Mouse (Mus musculus) CH12.LX (cell line): ENCODE results near the gene Fam213a. TPM values are rescaled to one million over a fixed set of nuclear protein-coding genes. Genes with fewer than 3 reads are reported as not detected.

ENCODE experiments used
- DNase-seq: peaks from one replicate; pipeline ENCODE4 v3.0.0-alpha.2; 2013; ENCODE audit errors: extremely low read depth
- H3K27ac ChIP-seq: 2 replicates; pipeline ENCODE4 v1.5.1; 2012; ENCODE audit warnings: low read depth, mild to moderate bottlenecking, control low read depth, moderate library complexity; ENCODE audit not compliant: insufficient read depth
- H3K27me3 ChIP-seq: replicated peaks from 2 replicates; pipeline ENCODE3; 2012; ENCODE audit warnings: inconsistent platforms
- H3K36me3 ChIP-seq, 2 experiments: replicated peaks in 1 of 2; 2 replicates each; pipeline versions ENCODE3 to v1.6.1; 2012; ENCODE audit warnings: inconsistent platforms in 1 of 2, low read length in 1 of 2, mild to moderate bottlenecking in 1 of 2, mixed read lengths in 1 of 2, moderate library complexity in 1 of 2; ENCODE audit not compliant: control insufficient read depth in 1 of 2, insufficient read depth in 1 of 2
- H3K4me1 ChIP-seq, 2 experiments: 2 replicates each; pipeline ENCODE4 v1.6.1; 2012; ENCODE audit warnings: inconsistent platforms in 1 of 2, moderate library complexity in 1 of 2; ENCODE audit not compliant: insufficient read depth in 2 of 2, control insufficient read depth in 1 of 2
- H3K4me2 ChIP-seq: 2 replicates; pipeline ENCODE4 v1.6.1; 2012; ENCODE audit warnings: low read depth, mild to moderate bottlenecking, control low read depth; ENCODE audit not compliant: poor library complexity, insufficient read depth, severe bottlenecking
- H3K4me3 ChIP-seq, 3 experiments: fragments of 150-350 bp in 1 of 3; sonication (generic) in 1 of 3; replicated peaks in 1 of 3; 2 replicates each; pipeline versions ENCODE3 to v1.5.1; 2011 to 2012; ENCODE audit warnings: low read depth in 2 of 3, low read length in 2 of 3, mild to moderate bottlenecking in 2 of 3, moderate library complexity in 2 of 3, control low read depth in 1 of 3, improper control_type of control experiment in 1 of 3, inconsistent platforms in 1 of 3, mixed read lengths in 1 of 3; ENCODE audit not compliant: poor library complexity in 1 of 3
- H3K79me2 ChIP-seq: replicated peaks from 2 replicates; pipeline ENCODE4 v1.6.1; 2012; ENCODE audit warnings: mild to moderate bottlenecking, moderate library complexity; ENCODE audit not compliant: control insufficient read depth, poor library complexity, insufficient read depth, severe bottlenecking; ENCODE audit errors: extremely low read depth
- H3K9ac ChIP-seq: 2 replicates; pipeline ENCODE4 v1.6.1; 2012; ENCODE audit warnings: low read depth, mild to moderate bottlenecking, control low read depth, moderate library complexity; ENCODE audit not compliant: insufficient read depth
- H3K9me3 ChIP-seq: replicated peaks from 2 replicates; pipeline ENCODE3; 2012; ENCODE audit warnings: low read length, inconsistent platforms, mixed read lengths
- CHD2 ChIP-seq: IDR thresholded peaks from 2 replicates; pipeline ENCODE4 v1.6.1; 2011; ENCODE audit warnings: low read length, improper control_type of control experiment
- MXI1 ChIP-seq: IDR thresholded peaks from 2 replicates; pipeline ENCODE4 v1.6.1; 2011; ENCODE audit warnings: mild to moderate bottlenecking, low read depth, low read length, improper control_type of control experiment
- NELFE ChIP-seq: IDR thresholded peaks from 2 replicates; pipeline ENCODE4 v1.6.1; 2011; ENCODE audit warnings: low read depth, low read length, improper control_type of control experiment
- SMC3 ChIP-seq: IDR thresholded peaks from 2 replicates; pipeline ENCODE4 v1.6.1; 2011; ENCODE audit warnings: low read depth, low read length, improper control_type of control experiment
- ZC3H11A ChIP-seq: IDR thresholded peaks from 2 replicates; pipeline ENCODE4 v1.6.1; 2012; ENCODE audit warnings: low read depth, mild to moderate bottlenecking, inconsistent platforms, low read length, improper control_type of control experiment
- ZKSCAN1 ChIP-seq: IDR thresholded peaks from 2 replicates; pipeline ENCODE4 v1.6.1; 2012; ENCODE audit warnings: low read depth, inconsistent platforms, low read length, improper control_type of control experiment, borderline replicate concordance
- ZNF384 ChIP-seq: IDR thresholded peaks from 2 replicates; pipeline ENCODE4 v1.6.1; 2012; ENCODE audit warnings: low read depth, low read length, improper control_type of control experiment, inconsistent platforms
- dilution Hi-C: fragments of 300-500 bp; cut with MboI; formaldehyde crosslinking; loops from 2 replicates; pipeline ENCODE4 v1.14.3; 2020; ENCODE audit warnings: low sequenced_read_pairs; ENCODE audit not compliant: extremely low pct_unique_long_range_greater_than_20kb, extremely low pct_ligation_motif_present
- in situ Hi-C: fragments of 300-500 bp; cut with MboI; formaldehyde crosslinking; loops from 3 replicates; pipeline ENCODE4 v1.14.3; 2019; ENCODE audit warnings: low sequenced_read_pairs, low pct_ligation_motif_present, low pct_unique_long_range_greater_than_20kb, mixed read lengths
- polyA plus RNA-seq: library from polyadenylated mRNA; unstranded; fragments of >175 nt; gene quantifications from 2 replicates; pipeline ENCODE4 v1.2.1, GENCODE M21; 2012; ENCODE audit warnings: low read depth; ENCODE audit not compliant: insufficient read length
- total RNA-seq, 2 experiments: library from RNA; depleted of rRNA; stranded (reverse); fragments of 300-350 nt in 1 of 2; fragments of >200 nt in 1 of 2; gene quantifications; 2 replicates each; pipeline ENCODE4 v1.2.3; 2012 to 2014

Gene Fam213a
- total and polyA plus RNA-seq, 3 experiments, result 11.6 to 17.1 (median 14.1) TPM

- 0 out of 2 replicates have a peak overlapping the region, but pooled peaks have one; percentile 47 for H3K27ac ChIP-seq
- peak overlapping the region; percentile 67 for H3K4me2 ChIP-seq
- no peak for TF ChIP-seq CHD2
- TF ChIP-seq MXI1, result peak; percentile 22; the same call in 1 of the 2 replicates
- peaks cover 0 to 5% of the 10 kb centered on the region in 2 experiments for H3K36me3 ChIP-seq
- H3K4me1 ChIP-seq, result peaks cover 37 to 85% of the 10 kb centered on the region in 2 experiments
- peaks cover 52% of the 10 kb centered on the region for H3K79me2 ChIP-seq
- no peak for DNase-seq
- H3K27me3 ChIP-seq, result no peaks in the 10 kb centered on the region
- no peaks in the 10 kb centered on the region for H3K9me3 ChIP-seq
- H3K9ac ChIP-seq, result no peak overlapping the region
- dilution Hi-C loops, result no loop called here
- H3K4me3 ChIP-seq, result no peak overlapping the region
- in situ Hi-C loops, result no loop called here
Measured at GRCm38 (mm10) chr14:40959586-40959985, 54.0 kb downstream of the Fam213a start.

GRCm38 (mm10) chr14:40958986-40959381 lies 54.6 kb downstream of the Fam213a start:
- H3K9ac ChIP-seq, result no peak overlapping the region
- no peak for DNase-seq

GRCm38 (mm10) chr14:40958083-40958985 lies 55.3 kb downstream of the Fam213a start:
- peak overlapping the region; percentile 47 for H3K27ac ChIP-seq
- H3K79me2 ChIP-seq, result peaks cover 52% of the 10 kb centered on the region
- no peaks in the 10 kb centered on the region for H3K27me3 ChIP-seq
- H3K9me3 ChIP-seq, result no peaks in the 10 kb centered on the region
- H3K4me2 ChIP-seq, result peak overlapping the region; percentile 67
- DNase-seq, result no peak
- H3K4me3 ChIP-seq, result no peak overlapping the region
- peaks cover 38 to 85% of the 10 kb centered on the region in 2 experiments for H3K4me1 ChIP-seq
- peaks cover 0 to 5% of the 10 kb centered on the region in 2 experiments for H3K36me3 ChIP-seq
- dilution Hi-C loops (no loop called here), in situ Hi-C loops (no loop called here)
- no peak for TF ChIP-seq ZKSCAN1
- TF ChIP-seq ZC3H11A, result no peak
- TF ChIP-seq ZNF384, result no peak
- peak overlapping the region; percentile 25; the same call in 1 of the 2 replicates for H3K9ac ChIP-seq

More at GRCm38 (mm10) chr14:40958986-40959381, 54.6 kb downstream of the Fam213a start:
- Histone ChIP-seq H3K9me3 (no peaks in the 10 kb centered on the region), H3K36me3 (peaks cover 0 to 5% of the 10 kb centered on the region in 2 experiments), H3K27ac (peak overlapping the region; percentile 47), H3K79me2 (peaks cover 56% of the 10 kb centered on the region), H3K4me1 (peaks cover 40 to 85% of the 10 kb centered on the region in 2 experiments), H3K27me3 (no peaks in the 10 kb centered on the region), H3K4me3 (no peak overlapping the region), H3K4me2 (peak overlapping the region; percentile 67)
- no peak for TF ChIP-seq NELFE
- TF ChIP-seq SMC3, result no peak
- in situ Hi-C loops, result no loop called here
- dilution Hi-C loops, result no loop called here
